Mouse (Mus musculus) fibroblast of lung, adult 2 months (primary cell): Measurements from ENCODE around the gene Pak6.

Source experiments
- DNase-seq: peaks from one replicate; pipeline ENCODE4 v3.0.0-alpha.2; 2011; ENCODE audit warnings: low read depth

Gene Pak6

GRCm38 (mm10) chr2:118700179-118701062, 37.3 kb downstream of the Pak6 start:
- no peak for DNase-seq

DNA sequence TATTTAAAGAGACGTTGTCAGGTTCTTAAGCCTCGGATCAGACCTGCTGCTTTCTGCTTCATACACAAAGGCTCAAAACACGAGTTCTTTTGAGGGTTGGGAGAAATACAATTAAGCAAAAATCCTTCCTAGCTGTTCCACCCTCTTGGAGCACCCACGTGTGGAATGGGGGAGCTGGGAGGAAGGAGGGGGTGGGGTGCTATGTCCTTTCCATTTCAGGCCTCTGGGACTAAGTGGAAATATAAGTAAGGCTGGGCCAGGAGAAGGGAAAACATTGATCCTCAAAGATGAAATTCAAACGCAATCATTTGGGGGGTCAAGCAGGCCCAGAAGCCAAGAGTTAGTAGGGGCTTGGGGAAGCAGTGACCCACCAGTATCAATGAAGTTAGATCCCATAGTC, 38.1 kb downstream of the Pak6 start:
- no peak for DNase-seq

- no peak for DNase-seq
Observed at GRCm38 (mm10) chr2:118701971-118702882, 39.1 kb downstream of the Pak6 start.

- no peak for DNase-seq
Observed at GRCm38 (mm10) chr2:118702883-118703761, 40.0 kb downstream of the Pak6 start.

GRCm38 (mm10) chr2:118703913-118704730, 41.0 kb downstream of the Pak6 start, which contains the start of gene Ankrd63:
TSS of gene Ankrd63 (minus strand) at chr2:118703963.
- no peak for DNase-seq

DNA sequence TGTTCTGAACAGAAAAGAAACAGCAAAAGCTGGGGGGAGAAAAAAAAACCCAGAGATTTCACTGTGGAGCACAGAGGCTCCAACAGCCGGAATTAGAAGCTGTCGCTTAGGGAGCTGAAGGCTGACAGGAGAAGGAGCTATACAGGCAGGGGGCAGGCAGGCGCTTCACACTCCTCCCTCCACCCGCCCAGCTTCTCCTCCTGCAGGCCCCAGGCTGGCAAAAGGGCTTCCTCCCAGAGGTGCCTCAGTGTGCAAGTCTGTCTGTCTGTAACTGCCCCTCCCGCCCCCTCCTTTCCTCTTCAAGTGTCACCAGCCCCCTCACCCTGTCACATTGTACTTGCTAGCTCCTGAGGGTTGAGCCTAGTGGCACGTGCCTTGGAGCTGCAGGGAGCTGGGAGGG, 43.3 kb downstream of the Pak6 start:
- DNase-seq: no peak

GRCm38 (mm10) chr2:118708472-118708871, 45.4 kb downstream of the Pak6 start:
- no peak for DNase-seq

DNA sequence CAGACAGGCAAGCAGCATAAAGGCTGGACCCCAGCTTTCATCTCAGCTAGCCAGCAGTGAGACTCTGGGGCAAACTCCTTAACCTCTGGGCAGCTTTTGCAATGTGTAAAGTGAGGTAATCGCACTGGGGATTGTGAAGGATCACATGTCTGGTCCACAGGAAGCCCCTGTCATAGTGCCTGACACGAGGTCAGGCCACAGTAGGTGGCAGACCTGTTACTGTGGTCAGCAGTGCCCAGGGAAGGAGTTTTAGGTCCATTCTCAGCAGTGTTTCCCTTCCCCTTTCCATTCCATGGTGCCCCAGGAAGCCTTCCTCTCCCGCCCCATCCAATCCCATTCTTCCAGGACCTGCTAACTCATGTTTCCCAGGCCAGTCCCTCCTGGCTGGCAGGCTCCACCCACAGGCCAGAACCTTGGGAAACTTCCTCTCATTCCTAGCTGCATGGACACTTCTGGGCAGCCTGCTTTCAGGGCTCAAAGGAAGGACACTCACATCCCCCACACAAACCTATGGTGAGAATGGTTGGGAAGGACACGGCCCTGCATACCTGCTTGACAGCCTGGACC, 46.6 kb downstream of the Pak6 start:
- no peak for DNase-seq

- no peak for DNase-seq
Observed at GRCm38 (mm10) chr2:118711038-118711494, 48.0 kb downstream of the Pak6 start.

GRCm38 (mm10) chr2:118713631-118714030, 50.5 kb downstream of the Pak6 start:
- no peak for DNase-seq

DNA sequence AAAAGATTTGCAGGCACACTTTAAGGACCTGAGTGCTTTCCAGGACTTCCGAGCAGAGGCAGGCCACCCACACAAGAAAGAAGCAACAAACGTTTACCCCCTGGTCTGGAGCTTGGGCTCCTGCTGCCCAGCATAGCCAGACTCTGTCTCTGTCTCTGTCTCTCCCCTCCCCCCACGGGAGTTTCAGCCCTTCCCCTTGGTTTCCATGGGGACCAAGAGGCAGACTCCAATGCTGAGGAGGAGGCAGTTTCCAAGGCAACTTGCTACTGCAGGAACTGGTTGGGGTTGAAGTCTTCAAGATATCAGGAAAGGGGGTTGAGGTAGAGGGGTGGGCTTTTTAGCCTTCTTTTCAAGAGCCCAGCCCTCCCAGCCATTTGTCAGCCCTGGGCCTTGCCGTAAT, 51.1 kb downstream of the Pak6 start:
- DNase-seq: no peak

- no peak for DNase-seq
Observed at GRCm38 (mm10) chr2:118716677-118717076, 53.6 kb downstream of the Pak6 start.

GRCm38 (mm10) chr2:118723693-118724486, 60.8 kb downstream of the Pak6 start:
- DNase-seq: no peak

- no peak for DNase-seq
Observed at GRCm38 (mm10) chr2:118725511-118725910, 62.4 kb downstream of the Pak6 start.

- DNase-seq: no peak
Observed at GRCm38 (mm10) chr2:118726873-118727272, 63.8 kb downstream of the Pak6 start.

- DNase-seq: no peak
Observed at GRCm38 (mm10) chr2:118727911-118728310, 64.8 kb downstream of the Pak6 start.

DNA sequence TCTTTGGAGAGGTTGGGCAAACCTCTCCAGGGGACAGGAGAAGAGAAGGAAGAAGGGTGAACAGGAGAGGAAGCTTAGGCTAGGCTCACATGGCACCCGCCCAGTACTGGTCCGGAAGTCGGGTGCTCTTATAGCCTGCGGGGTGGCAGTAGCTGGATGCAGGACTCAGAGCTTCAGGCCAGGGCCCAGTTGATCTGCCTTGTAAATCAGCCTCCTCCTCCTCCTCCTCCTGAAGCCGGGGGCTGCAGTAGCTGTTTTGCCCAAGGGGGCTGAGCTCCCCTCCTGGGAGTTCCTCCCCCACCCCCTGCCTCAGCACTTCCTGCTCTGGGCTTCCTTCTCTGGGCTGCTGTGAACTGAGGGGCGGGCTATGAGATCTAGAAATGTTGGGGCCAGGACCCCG, 65.2 kb downstream of the Pak6 start, which contains the start of gene Plcb2:
Plcb2 (minus strand) TSS at position 102 of the 400 bp plus-strand sequence.
- DNase-seq: no peak

DNA sequence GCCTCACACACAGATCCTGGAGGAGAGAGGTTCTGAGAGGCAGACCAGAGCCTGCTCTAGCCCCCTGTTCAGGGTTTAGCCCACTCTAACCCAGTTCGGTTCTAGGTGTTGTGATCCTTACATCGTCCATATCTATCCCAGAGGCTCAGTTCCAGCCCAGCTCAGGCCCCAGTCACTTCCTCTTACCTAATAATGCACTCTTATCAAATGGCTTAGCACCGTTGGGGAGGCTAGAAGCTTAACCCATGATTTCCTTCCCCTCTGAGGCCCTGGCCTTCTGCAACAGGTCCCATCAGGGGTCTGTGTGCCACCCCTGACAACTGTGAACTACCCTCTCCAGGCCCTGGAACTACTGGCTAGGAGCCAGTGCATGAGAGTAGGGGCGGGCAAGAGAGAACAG, 66.1 kb downstream of the Pak6 start:
- no peak for DNase-seq

GRCm38 (mm10) chr2:118729816-118730621, 66.9 kb downstream of the Pak6 start:
- no peak for DNase-seq
